Mouse (Mus musculus): ENCODE measurements at regions not wholly inside any gene's neighbourhood (a gene's known extent, or its start where the extent isn't known, plus 50 kb on each side); places are given as distances from the start of the nearest gene placed in this dataset.

DNA sequence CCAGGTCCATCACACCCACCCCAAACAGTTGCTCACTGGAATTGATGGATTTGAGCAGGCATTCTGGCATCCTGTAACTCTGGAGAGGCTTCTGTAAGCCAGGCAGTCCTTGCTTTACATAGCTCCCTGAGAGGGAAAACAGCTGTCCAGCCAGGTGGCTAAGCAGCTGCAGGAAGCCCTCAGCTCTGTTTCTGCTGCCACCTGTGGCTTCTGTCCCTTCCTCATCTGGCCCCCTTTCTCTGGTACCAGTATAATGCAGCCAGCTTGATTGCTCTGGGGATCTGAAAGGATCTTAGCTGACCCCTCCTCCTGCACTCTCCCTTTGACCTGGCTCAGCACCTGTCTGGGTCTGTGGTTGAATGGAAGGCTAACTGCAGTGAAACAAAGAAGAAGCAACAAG lies 365.4 kb upstream of the Smim15 start:
- ATAC-seq (ENCODE audit: extremely low read depth, insufficient number of reproducible peaks, low FRiP score, poor library complexity, severe bottlenecking) = no peak

DNA sequence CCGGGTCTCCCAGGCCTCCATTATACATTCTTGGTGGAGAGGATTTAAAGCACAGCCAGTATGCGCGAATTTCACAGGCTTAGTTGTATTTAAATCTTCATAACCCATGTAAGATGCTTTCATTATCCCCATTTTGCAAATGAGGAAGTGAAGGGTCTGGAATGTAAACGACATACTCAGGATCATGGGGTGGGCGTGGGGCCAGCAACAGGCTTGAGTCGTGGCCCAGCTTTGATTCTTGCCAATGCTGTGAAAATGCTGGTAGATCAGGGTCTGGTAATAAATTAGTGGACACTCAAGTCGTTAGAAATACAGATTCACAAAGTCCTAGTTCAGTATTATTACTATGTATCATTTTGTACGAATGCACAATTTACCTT lies 367.2 kb upstream of the Smim15 start:
- no peak for ATAC-seq (ENCODE audit: extremely low read depth, insufficient number of reproducible peaks, low FRiP score, poor library complexity, severe bottlenecking)

DNA sequence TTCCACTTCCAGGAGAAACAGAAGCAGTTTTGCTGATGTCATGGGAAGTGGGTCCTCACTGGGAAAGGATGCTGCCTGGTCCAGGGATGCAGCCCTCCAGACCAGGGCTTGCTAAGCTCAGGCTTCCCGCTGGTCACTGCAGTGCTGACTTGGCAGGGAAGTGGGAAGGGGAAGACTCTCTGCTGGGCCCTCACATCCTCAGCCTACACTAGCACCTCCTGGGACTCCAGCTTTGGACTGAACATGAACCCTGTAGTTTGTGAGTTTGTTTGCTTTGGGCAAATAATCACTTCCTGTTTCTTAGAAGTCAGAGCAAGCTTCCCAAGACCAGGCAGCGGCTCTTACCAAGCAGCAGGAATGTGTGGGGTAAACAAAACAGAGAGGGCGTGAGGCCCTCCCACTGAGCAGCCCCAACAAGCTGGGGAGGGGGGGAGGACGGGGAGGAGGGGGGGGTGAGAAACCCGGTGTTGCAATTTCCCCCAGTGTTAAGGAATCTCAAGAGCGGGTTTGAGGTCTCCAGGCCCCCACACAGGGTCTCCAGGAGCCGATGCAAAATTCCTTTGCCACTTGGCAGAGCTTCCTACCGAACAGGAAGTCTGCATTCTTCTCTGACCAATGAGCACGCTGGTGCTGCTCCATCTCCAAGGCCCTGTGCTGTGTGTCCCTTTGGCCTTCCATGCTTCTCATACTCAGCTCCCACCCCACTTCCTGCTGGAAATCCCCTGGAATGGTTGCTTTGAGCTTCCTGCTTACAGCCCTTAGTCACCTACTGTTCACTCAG lies 367.7 kb upstream of the Smim15 start:
- ATAC-seq (ENCODE audit: extremely low read depth, insufficient number of reproducible peaks, low FRiP score, poor library complexity, severe bottlenecking) = no peak

DNA sequence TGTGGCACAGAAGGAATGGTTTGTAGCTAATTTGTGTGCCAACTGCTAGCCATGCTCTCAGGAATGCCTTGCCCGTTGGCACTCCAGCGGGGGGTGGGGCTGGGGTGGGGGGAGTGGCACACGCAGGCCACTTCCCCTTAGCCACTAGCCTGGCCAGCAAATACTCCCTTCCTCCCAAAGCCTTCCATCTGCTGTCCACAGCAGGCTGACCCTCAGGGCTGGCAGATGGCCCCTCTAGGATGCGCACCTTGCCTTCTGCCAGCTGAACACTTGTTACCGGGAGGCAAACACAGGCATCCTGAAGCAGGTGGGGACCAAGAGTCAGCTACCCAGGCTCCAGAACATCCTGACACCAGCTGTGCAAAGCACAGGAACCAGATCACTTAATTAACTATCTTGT lies 372.1 kb upstream of the Smim15 start:
- no peak for ATAC-seq (ENCODE audit: extremely low read depth, insufficient number of reproducible peaks, low FRiP score, poor library complexity, severe bottlenecking)

DNA sequence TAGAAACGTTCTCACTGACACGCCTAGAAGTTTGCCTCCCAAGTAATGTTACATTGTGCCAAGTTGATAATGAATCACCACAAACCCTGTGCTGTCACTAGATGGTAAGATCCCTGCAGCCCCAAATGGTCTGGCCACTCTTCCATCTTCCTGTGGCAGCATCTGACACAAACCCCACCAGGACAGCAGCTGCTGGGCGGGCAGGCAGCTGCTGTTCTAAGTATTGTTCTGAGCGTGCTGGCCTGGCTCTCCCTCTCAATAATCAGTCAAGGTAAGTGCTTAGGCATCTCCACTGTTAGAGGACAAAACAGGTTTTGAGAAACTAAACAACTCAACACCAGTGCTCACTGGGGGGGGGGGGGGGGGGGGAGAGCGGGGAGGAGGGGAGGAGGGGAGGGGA lies 375.7 kb upstream of the Smim15 start:
- ATAC-seq (ENCODE audit: extremely low read depth, insufficient number of reproducible peaks, low FRiP score, poor library complexity, severe bottlenecking) = no peak

DNA sequence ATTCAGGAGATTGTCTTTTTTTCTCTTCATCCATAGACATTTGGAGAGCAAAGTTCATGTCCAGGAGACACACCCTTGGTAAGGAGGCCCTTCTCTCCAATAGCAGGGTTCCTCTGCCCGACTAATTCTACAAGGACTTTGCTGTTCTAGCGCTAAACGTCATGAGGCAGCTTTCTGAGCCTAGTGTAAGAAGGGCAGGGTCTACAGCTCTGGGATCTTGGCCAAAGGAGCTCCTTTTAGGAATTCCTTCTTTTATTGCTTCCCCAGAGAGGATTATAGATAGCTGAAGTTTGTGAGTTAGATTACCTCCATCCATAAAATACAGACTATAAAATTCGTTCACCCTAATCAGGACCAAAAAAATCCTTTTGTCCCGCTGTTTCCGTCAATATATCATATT lies 378.5 kb upstream of the Smim15 start:
- ATAC-seq (ENCODE audit: extremely low read depth, insufficient number of reproducible peaks, low FRiP score, poor library complexity, severe bottlenecking) = no peak

DNA sequence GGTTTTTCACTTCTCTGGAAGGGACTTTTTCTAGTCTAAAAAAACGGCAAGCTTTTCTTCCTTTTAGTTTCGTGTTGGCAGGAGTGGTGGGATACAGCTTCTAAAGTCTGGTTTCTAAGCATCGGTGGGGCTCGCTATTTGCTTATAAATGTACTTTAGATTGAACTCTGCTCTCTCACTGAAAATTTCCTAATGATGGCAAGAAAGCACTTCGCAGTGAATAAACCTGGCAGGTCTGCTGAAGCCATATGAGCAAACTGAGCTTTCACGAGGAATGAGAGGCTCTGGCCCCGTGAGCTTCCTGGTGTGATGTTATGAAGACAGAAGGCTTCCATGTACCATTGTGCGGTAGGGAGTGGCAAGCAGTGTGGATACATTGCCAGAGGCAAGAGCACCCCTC lies 380.0 kb upstream of the Smim15 start:
- ATAC-seq (ENCODE audit: extremely low read depth, insufficient number of reproducible peaks, low FRiP score, poor library complexity, severe bottlenecking) = no peak

DNA sequence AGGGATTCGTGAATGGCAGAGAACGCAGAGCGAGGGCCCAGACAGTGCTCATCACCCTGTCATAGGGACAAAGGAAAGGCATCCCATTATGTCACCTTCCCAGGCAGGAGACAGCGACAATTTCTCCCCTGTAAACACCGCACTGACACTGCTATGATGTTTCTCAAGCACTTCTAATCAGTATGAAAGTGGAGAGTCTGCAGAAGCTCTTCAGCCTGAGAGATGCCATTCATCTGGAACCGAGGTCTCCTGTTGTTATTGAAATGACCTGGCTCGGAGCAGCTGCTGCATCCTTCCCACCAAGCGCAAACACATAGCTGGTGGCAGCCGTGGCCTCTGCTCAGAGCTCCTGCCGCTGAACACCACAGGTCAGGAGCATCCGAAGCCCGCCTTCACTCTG lies 380.5 kb upstream of the Smim15 start:
- no peak for ATAC-seq (ENCODE audit: extremely low read depth, insufficient number of reproducible peaks, low FRiP score, poor library complexity, severe bottlenecking)

DNA sequence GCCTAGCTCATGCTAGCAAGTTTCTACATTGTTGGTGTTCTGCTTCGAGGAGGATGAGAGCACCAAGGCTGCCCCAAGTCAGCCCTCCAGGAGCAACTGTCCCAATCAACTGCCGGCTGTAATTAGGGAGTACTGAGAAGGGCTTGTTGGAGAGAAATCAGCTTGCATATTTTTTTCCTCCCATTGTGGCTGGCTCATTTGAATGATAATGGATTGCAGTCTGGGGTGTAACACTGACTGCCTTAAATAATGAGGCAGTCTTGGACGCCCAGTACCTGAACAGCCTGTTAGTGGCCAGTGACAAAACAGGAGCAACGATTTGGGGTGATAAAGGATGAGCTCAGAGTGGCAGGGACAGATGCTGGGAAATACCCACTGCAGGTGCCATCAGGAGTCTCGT lies 382.8 kb upstream of the Smim15 start:
- no peak for ATAC-seq (ENCODE audit: extremely low read depth, insufficient number of reproducible peaks, low FRiP score, poor library complexity, severe bottlenecking)

DNA sequence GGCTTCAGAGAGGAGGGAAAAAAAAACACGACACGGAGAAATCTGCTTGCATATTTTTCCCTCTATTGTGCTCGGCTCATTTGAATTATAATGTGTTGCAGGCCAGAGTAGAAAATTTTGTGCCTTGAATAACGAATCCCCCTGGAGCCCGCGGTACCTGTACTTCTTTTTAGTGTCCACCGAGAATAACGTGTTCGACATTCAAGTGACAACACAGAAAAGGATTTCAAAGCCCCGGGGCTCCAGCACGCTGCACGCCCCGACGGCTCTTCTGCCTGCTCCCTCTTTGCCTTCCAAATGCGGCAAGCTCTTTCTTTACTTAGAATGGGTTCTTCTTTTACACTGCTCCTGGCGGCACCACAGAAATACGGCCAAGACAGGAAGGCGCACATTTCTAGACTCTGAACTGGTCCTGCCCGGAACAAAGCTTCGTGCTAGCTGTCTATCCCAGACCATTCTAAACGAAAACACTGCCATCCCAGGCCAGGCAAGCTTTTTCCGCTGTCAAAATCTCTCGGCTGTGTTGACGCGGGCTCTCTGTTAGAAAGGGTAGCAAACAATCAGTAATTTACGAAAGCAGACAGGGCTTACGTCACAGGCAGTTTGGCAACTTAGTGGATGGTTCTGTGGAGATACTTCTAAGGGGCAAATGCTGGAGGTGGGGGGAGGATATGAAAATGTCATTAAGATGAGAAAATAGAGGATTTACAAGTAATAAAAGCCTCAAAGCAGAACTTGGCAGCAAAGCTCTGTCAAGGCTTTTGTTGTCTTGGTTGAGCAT lies 398.2 kb upstream of the Smim15 start:
- no peak for ATAC-seq (ENCODE audit: extremely low read depth, insufficient number of reproducible peaks, low FRiP score, poor library complexity, severe bottlenecking)

DNA sequence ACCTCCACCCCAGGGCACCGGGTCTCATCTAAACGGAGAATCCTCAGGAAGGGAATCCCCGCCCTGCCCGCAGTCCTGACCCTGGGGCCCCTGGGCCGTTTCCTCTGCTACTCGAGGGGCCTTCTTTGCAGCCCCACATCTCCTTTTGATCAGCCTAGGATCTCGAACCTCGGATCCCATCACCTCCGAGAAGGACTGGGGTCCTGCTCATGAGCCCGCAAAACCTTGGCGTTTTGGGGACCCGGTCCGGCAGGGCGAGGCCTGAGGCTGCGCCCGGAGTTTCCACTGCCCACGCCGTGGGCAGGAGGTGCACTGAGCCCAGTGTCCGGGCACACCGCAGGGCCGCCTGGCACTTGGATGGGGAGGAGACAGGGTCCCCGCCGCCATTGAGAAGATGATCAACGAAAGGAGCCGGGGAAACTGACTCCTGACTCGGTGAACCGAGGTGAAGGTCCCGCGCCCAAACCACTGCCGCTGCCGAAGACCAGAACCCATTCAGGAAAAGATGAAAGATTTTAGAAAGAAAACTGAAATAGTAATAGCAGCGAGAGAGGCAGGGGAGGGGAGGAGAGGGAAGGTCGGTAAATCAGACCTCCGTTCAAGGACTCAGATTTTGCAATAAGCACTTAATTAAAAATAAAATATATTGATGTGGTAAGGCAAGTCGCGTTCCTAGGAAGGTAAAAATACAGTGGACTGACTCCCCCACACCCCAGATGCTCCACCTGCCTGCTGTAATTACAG lies 399.0 kb upstream of the Smim15 start:
- ATAC-seq (ENCODE audit: extremely low read depth, insufficient number of reproducible peaks, low FRiP score, poor library complexity, severe bottlenecking) = no peak

DNA sequence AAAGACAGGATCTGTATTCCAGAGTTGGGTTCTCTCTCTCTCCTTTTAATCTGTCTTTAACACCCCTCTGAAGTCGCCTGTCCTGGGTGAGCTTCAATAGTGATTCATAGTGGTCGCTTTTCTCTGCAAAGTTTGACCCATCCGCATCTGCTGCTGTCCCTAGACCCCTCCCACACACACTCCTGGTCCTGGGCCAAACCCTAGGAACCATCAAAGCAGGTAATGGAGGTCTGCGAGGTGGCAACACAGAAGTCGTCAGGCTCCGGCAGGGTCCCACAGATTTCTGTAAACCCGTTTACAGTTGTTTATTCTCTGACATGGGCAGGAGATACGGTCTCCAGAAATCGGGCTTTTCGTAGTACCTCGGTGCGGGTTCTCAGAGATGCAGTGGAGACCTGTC lies 399.5 kb upstream of the Smim15 start:
- ATAC-seq (ENCODE audit: extremely low read depth, insufficient number of reproducible peaks, low FRiP score, poor library complexity, severe bottlenecking) = 0 out of 2 replicates have a peak, but pooled peaks have one; percentile 3

DNA sequence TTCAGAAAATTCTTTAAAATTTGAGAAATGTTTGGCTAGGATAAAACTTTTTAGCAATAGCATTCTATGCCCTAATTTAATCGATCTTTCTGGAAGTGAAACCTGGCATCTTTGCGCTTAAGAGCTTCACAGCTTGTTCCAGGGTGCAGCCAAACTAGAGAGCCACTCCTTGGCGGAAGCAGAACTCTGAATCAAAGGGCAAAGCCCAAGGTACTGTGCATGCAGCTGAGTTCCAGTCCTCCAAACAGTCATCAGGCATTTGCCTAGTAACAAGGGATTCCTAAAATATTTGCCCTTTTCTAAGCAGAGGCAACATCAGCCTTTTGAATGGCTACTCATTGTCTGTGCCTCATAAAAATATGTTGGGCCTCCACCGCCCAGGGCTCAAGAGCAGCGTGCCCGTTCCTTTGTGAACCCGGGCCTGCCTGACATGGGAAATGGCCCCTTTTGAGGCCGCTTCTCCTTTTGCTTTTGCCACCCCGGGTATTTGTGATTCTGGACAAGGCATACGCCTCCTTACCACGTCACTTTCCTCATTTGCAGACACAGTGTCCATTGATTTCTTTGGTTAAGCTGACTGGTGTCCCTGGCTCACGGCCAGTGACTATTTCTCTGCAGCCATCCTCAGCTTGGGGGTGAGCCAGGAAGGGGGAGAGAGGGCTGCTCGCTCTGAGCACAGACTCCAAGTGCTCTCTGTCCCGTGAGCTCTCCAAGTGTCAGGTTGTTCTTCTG lies 402.2 kb upstream of the Smim15 start:
- no peak for ATAC-seq (ENCODE audit: extremely low read depth, insufficient number of reproducible peaks, low FRiP score, poor library complexity, severe bottlenecking)

DNA sequence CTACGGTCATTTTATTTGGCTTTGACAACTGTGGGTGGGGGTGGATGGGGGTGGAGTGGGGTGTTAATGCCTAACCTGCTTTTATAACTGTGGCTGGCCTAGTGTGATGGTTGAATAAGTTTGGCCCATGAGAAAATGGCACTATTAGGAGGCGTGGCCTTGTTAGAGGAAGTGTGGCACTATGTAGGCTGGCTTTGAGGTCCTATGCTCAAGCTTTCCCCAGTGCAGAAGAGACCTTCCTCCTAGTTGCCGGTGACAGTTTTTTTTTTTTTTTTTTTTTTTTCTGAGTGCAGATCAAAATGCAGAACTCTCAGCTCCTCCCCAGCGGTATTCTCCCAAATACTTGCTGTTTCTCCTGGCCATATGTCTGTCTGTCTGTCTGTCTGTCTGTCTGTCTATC lies 404.6 kb upstream of the Smim15 start:
- ATAC-seq (ENCODE audit: extremely low read depth, insufficient number of reproducible peaks, low FRiP score, poor library complexity, severe bottlenecking) = no peak

DNA sequence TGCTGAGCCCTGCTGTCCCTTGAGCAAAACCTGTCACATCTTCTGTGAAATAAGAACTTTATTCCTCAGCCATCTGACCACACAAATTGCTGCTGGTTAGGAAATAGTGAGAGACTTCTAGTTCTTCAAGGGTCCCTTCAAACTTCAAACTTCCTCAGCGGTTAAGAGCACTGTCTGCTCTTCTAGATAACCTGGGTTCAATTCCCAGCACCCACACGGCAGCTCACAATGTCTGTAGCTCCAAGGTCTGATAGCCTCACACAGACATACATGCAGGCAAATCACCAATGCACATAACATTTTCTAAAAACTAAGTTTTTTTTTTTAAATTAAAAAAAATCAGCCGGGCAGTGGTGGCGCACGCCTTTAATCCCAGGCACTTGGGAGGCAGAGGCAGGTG lies 407.0 kb upstream of the Smim15 start:
- no peak for ATAC-seq (ENCODE audit: extremely low read depth, insufficient number of reproducible peaks, low FRiP score, poor library complexity, severe bottlenecking)

DNA sequence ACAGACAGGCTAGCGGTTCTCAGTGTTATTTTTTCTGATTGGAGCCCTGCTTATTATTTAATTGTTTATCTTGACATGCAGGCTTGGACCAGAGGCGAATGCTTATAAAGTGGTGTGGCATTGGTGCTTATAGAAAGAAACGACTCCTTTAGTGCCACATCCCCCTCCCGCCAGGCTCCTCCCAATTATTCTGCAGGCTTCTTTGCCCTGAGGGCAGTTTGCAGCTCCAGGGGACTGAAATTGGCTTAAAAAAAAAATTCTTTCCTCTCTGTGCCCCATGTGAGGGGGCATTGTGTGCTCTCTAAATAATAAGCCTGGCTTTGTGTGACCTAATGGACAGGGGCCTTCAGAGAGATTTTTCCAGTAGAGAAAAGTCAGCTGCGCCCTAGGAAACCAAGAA lies 409.1 kb upstream of the Smim15 start:
- ATAC-seq (ENCODE audit: extremely low read depth, insufficient number of reproducible peaks, low FRiP score, poor library complexity, severe bottlenecking) = no peak

DNA sequence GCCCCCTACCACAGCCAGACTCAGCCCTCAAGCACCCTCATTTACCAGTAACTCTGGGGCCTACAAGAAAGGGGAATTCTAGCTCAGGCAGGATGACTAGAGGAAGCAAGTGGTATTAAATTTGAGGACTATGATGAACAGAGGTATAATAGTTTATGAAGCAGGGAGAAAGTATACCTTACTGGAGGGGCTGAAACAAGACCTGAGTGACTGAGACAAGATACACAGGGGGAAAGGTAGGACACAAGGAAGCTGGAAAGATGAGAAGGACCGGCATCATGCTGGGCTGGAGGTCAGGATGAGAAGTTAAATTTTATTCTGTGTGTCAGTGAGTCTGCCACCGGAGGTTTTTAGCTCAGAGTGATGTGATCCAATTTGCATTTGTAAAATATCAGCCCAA lies 417.2 kb upstream of the Smim15 start:
- no peak for ATAC-seq (ENCODE audit: extremely low read depth, insufficient number of reproducible peaks, low FRiP score, poor library complexity, severe bottlenecking)

DNA sequence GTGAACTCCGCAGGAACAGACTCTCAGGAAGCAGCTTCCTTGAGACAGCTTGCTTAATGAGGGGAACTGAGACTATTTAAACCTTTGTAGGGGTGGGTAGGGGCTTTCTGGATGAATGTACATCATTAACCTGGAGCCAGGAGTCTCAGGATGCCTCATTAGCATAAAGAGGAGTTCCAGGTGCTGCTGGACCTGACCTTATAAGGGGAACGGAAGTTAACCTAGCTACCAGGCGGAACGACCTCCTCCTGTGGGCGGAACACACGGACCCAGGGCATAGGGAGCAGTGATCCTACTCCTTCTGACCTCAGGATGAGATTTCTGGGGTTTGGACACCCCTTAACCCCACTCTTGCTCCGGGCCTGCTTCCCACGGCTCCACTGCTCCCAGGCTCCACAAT lies 417.6 kb upstream of the Smim15 start:
- ATAC-seq (ENCODE audit: extremely low read depth, insufficient number of reproducible peaks, low FRiP score, poor library complexity, severe bottlenecking) = no peak

DNA sequence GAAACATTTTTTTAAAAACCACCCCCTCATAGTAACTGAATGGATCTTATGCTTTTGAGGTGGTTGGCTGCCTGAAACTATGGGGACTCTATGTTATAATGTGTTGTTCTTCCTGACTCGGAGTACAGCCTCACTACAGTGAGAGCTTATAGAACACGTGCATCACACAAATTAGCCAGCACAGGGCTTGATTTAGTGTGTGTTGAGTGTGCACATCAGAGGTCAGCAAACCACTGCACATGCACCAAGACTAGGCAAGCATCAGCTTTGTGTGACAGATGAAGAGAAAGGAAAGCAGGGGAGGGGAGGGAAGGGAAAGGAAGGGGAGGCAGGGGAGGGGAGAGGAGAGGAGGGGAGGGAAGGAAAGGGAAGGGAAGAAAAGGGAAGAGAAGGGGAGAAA lies 422.9 kb upstream of the Smim15 start:
- ATAC-seq (ENCODE audit: extremely low read depth, insufficient number of reproducible peaks, low FRiP score, poor library complexity, severe bottlenecking) = no peak

Measured in neutrophil, adult 5-6 weeks (primary cell).